Mouse (Mus musculus) midbrain, embryonic 14.5 days (tissue): Measurements from ENCODE around the gene Tmem132e. TPM values are rescaled to one million over a fixed set of nuclear protein-coding genes. Genes with fewer than 3 reads are reported as not detected.

Source experiments
- ATAC-seq: fragments of 200-750 bp; cut with Nextera tagmentation; 2 replicates; pipeline ENCODE4 v1.8.0; 2017; ENCODE audit warnings: moderate number of reproducible peaks, moderate library complexity; ENCODE audit not compliant: low FRiP score, low TSS enrichment
- DNase-seq: peaks from one replicate; pipeline ENCODE4 v3.0.0-alpha.2; 2015
- H3K27ac ChIP-seq: fragments of 300-500 bp; sonication (generic); replicated peaks from 2 replicates; pipeline ENCODE4 v1.5.1; 2014; ENCODE audit warnings: mild to moderate bottlenecking, low read depth, low read length, moderate library complexity
- H3K27me3 ChIP-seq: fragments of 300-500 bp; sonication (generic); 2 replicates; pipeline ENCODE4 v1.6.1; 2014; ENCODE audit warnings: low read length, control low read depth, mixed read lengths; ENCODE audit not compliant: control insufficient read depth, insufficient read depth
- H3K36me3 ChIP-seq: fragments of 300-500 bp; sonication (generic); 2 replicates; pipeline ENCODE4 v1.6.1; 2014; ENCODE audit warnings: low read length, control low read depth; ENCODE audit not compliant: control insufficient read depth, insufficient read depth
- H3K4me1 ChIP-seq: fragments of 300-500 bp; sonication (generic); 2 replicates; pipeline ENCODE4 v1.6.1; 2014; ENCODE audit warnings: mild to moderate bottlenecking, antibody characterized with exemption, low read length, control low read depth; ENCODE audit not compliant: control insufficient read depth, insufficient read depth
- H3K4me2 ChIP-seq: fragments of 300-500 bp; sonication (generic); 2 replicates; pipeline ENCODE4 v1.6.1; 2014; ENCODE audit warnings: mild to moderate bottlenecking, low read length, moderate library complexity
- H3K4me3 ChIP-seq: fragments of 300-500 bp; sonication (generic); replicated peaks from 2 replicates; pipeline ENCODE4 v1.5.1; 2014; ENCODE audit warnings: low read depth, low read length
- H3K9ac ChIP-seq: fragments of 300-500 bp; sonication (generic); replicated peaks from 2 replicates; pipeline ENCODE4 v1.6.1; 2014; ENCODE audit warnings: mild to moderate bottlenecking, low read length, moderate library complexity
- H3K9me3 ChIP-seq: fragments of 300-500 bp; sonication (generic); 2 replicates; pipeline ENCODE4 v1.6.1; 2016; ENCODE audit warnings: low read length, control low read depth, mixed read lengths; ENCODE audit not compliant: control insufficient read depth
- WGBS: fragments of 180-500 bp; shearing (Covaris S2); extraction: QIAGEN DNeasy Blood & Tissue Kit; methylation state at CpG from one replicate; pipeline ENCODE4 v1.1.7; 2014; 5-methylcytosine and 5-hydroxymethylcytosine counted together
- polyA plus RNA-seq: library from polyadenylated mRNA; unstranded; fragments of >200 nt; fragmentation: Nextera tagmentation; extraction: Ambion mirVana; gene quantifications from 2 replicates; pipeline ENCODE4 v1.2.1, GENCODE M21; 2014

Tmem132e gene
- polyA plus RNA-seq, 1 experiment from 2014 or later = 3.0 TPM

DNA sequence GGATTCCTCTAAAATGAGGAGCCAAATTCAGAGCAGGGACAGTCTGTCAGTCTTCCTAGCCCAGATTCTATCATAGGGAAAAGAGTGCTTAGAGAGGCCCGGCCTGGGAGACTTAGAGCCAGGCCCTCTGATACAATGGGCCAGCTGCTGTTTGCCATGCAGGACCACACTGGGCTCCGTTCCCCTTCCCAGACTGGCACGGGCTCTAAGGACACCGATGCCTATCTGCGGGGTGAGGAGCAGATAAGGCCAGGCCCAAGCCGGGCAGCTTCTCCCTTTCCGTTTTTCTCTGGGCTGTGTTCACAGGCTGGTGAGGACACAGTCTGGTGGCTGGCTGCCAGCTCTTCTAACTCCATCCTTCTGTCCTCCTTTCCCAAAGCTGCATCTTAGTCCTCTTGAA is 64.5 kb downstream of the Tmem132e start:
- Histone ChIP-seq H3K4me2 (no peak overlapping the region), H3K4me3 (no peak overlapping the region), H3K36me3 (no peaks in the 10 kb centered on the region), H3K27me3 (no peaks in the 10 kb centered on the region), H3K27ac (no peak overlapping the region), H3K9ac (no peak overlapping the region), H3K9me3 (no peaks in the 10 kb centered on the region), H3K4me1 (peaks cover 16% of the 10 kb centered on the region; the same call in 1 of the 2 replicates)
- DNase-seq (peak; percentile 49), ATAC-seq (no peak)
- 61% methylated on average over 7 of the region's 7 CpGs for WGBS

DNA sequence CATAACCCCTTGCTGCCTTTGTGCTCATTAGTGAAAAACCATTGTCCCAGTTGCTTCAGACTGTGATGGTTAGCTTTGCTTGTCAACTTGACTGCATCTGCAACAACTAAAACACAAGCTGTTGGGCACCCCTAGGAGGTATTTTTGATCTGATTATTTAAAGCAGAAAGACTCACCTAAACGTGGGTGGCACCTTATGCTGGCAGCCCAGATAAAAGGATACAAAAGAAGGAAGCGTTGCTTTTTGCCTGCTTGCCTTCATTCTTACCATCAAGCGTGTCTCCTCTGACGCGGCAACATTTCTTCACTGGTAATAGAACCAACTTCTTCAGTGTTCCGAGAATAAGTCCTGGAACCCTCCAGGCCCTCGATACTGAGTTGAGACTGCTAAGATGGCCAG is 72.6 kb downstream of the Tmem132e start:
- no peak overlapping the region for H3K9ac ChIP-seq
- 79% methylated on average over 7 of the region's 7 CpGs for WGBS
- H3K4me3 ChIP-seq = no peak overlapping the region
- no peaks in the 10 kb centered on the region for H3K27me3 ChIP-seq
- no peaks in the 10 kb centered on the region for H3K36me3 ChIP-seq
- no peaks in the 10 kb centered on the region for H3K9me3 ChIP-seq
- no peaks in the 10 kb centered on the region; the same call in 1 of the 2 replicates for H3K4me1 ChIP-seq
- DNase-seq = no peak
- H3K4me2 ChIP-seq = no peak overlapping the region
- no peak overlapping the region for H3K27ac ChIP-seq
- no peak for ATAC-seq

DNA sequence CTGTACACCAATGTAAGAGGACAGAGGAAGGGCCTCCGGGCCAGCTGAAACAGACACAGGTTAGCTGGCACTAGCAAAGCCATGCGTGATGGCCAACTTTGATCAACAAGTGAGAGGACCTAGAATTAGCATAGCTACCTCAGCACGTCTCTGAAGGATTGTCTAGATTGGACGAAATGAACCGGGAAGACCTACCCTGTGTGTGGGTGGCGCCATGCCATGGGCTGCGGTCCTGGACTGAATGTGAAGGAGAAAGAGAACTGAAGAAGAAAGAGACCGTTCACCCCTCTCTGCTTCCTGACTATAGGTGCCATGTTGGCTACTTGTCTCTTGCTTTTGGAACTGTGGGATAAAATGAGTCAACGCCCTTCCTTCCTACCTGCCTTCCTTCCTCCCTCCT is 76.8 kb downstream of the Tmem132e start:
- DNase-seq = no peak
- Histone ChIP-seq H3K9ac (no peak overlapping the region), H3K36me3 (no peaks in the 10 kb centered on the region), H3K9me3 (no peaks in the 10 kb centered on the region), H3K4me1 (no peaks in the 10 kb centered on the region; the same call in 1 of the 2 replicates), H3K4me2 (no peak overlapping the region), H3K27me3 (no peaks in the 10 kb centered on the region), H3K27ac (no peak overlapping the region), H3K4me3 (no peak overlapping the region)
- 95% methylated on average over 9 of the region's 9 CpGs for WGBS
- no peak for ATAC-seq

DNA sequence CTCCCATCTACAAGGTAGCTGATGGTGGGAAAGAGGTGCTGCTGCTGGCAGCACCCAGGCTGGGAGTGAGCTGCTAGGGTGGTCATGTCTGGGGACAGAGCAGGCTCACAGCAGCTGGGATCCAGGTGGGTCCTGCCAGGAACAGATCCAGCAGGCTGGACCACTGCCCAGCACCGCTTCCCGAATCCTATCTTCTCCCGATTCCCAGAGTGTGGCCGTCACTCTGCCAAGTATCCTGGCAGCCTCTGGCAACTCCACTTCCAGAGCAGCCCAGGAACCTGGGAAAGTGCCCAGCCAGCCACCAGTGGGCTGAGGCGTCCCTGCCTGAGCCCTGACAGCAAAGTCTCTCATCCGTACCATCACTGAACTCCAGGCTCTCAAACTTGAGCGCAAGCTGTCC is 78.5 kb downstream of the Tmem132e start:
- Histone ChIP-seq H3K4me1 (no peaks in the 10 kb centered on the region), H3K4me2 (no peak overlapping the region), H3K9ac (no peak overlapping the region), H3K4me3 (no peak overlapping the region), H3K9me3 (no peaks in the 10 kb centered on the region), H3K27ac (no peak overlapping the region), H3K27me3 (no peaks in the 10 kb centered on the region), H3K36me3 (no peaks in the 10 kb centered on the region)
- ATAC-seq (peak; percentile 17; the same call in 1 of the 2 replicates), DNase-seq (peak; percentile 61)
- WGBS = 72% methylated on average over 7 of the region's 7 CpGs

DNA sequence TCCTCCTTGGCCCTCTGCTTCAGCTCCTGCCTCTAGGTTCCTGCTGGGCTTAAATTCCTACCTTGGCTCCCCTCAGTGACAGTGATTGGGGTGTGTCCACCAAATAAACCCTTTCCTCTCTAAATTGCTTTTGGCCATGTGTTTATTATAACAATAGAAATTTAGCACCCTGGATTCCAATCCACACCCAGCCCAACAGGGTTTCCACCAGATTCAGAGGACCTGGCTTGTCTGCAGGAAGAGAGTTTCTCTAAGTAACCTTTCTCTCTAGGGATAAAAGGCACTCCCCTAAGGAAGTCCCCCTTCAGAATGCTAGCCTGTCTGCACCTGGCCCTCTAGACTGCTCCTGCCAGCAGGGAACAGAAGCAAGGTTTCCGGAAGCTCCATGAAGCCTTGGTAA is 82.4 kb downstream of the Tmem132e start:
- no peak overlapping the region for H3K4me2 ChIP-seq
- H3K4me3 ChIP-seq = no peak overlapping the region
- H3K27me3 ChIP-seq = no peaks in the 10 kb centered on the region
- no peak for DNase-seq
- H3K9me3 ChIP-seq = no peaks in the 10 kb centered on the region
- peaks cover 14% of the 10 kb centered on the region; the same call in 1 of the 2 replicates for H3K4me1 ChIP-seq
- H3K36me3 ChIP-seq = no peaks in the 10 kb centered on the region
- ATAC-seq = no peak
- H3K27ac ChIP-seq = no peak overlapping the region
- no peak overlapping the region for H3K9ac ChIP-seq
- 94% methylated on average over 1 of the region's 1 CpGs for WGBS

DNA sequence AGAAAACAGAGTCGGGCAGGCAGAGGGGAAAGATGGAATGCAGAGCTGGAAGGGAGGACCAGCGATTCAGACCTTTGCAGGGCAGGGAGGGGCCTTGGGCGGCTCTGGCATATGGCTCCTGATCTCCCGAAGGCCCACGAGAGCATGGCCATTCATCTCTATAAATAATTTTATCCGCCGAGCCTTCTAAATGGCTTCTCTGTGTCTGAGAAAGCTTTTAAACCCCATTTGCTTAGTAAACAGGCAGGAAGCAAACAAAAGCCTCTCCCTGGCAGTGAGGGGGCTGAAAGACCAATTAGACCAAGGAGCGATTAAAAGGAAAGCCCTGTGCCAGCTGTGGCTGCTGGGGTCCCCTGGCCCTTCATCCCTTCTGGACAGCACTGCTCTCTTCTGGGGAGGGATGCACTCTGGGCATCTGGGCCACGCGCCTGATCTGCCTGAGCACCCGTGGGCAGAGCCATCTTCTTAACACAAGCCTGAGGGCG is 84.5 kb downstream of the Tmem132e start:
- ATAC-seq (no peak), DNase-seq (peak; percentile 58)
- WGBS = 19% methylated on average over 12 of the region's 12 CpGs

DNA sequence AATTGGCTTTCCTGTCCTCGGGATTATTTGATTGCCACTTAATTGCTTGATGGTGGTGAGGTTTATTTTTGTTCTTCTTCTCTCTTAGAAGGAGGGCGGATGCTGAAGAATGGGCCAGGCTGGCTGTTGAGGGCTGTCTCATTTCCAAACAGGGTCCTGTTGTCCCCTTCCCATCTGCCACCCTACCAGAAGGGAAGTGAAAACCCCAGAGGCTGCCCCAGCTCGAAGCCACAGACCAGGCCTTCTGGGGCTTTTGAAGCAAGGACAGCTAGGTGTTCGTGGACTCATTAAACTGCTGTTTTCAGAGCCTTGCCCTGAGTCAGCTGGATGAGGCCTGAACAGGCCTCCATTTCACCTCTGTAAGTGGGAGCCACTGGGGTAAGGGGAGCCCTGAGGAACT is 87.4 kb downstream of the Tmem132e start:
- Histone ChIP-seq H3K9me3 (no peaks in the 10 kb centered on the region), H3K4me2 (no peak overlapping the region), H3K36me3 (no peaks in the 10 kb centered on the region), H3K4me1 (peaks cover 22% of the 10 kb centered on the region; the same call in 1 of the 2 replicates), H3K9ac (no peak overlapping the region), H3K27ac (no peak overlapping the region), H3K4me3 (no peak overlapping the region), H3K27me3 (no peaks in the 10 kb centered on the region)
- DNase-seq = no peak
- 83% methylated on average over 4 of the region's 4 CpGs for WGBS
- ATAC-seq = no peak

More for the DNA sequence above, 84.5 kb downstream of the Tmem132e start:
- Histone ChIP-seq H3K9me3 (no peaks in the 10 kb centered on the region), H3K27ac (peak overlapping the region; percentile 50), H3K9ac (no peak overlapping the region), H3K4me1 (peaks cover 14% of the 10 kb centered on the region; the same call in 1 of the 2 replicates), H3K4me3 (no peak overlapping the region), H3K27me3 (no peaks in the 10 kb centered on the region), H3K36me3 (no peaks in the 10 kb centered on the region), H3K4me2 (no peak overlapping the region)

DNA sequence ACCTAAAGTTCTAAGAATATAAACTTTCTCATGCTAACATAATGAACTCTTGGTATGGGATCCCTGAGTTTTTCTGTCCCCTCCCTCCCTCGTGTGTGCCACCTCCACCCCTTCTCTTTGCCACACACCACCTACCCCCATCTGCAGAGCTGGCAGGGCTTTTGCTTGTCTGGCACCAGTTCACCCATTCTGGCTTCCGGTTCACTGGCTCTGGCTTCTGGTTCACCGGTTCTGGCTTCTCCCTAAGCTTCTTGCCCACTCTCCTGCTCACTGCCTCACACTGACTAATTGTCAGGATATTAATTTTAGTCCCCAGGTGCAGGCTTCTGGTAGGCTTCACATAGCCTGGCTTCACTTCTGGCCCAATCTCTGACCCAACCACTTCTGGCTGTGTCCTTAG is 88.7 kb downstream of the Tmem132e start:
- Histone ChIP-seq H3K9me3 (no peaks in the 10 kb centered on the region), H3K4me2 (no peak overlapping the region), H3K9ac (no peak overlapping the region), H3K27ac (no peak overlapping the region), H3K36me3 (no peaks in the 10 kb centered on the region), H3K27me3 (no peaks in the 10 kb centered on the region), H3K4me1 (peaks cover 22% of the 10 kb centered on the region; the same call in 1 of the 2 replicates), H3K4me3 (no peak overlapping the region)
- no peak for DNase-seq
- WGBS = 90% methylated on average over 3 of the region's 3 CpGs
- ATAC-seq = no peak

DNA sequence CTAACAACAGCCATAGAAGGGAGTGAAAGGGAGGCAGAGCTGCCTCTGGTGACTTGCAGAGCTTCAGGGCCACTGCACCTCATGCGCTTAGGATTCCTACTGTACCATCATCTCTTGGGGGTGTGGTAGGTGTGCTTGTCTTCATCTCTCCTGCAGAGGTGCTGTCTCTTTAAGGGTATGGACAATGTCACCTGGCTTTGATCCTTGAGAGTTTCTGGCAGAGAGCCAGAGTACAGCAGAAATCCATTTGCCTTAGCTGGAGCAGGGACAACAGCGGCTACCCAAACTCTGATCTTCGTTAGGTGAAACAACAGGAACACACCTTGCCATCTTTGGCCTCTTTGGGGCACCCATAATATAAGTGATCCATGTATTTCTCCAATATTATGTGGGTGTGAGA is 92.2 kb downstream of the Tmem132e start:
- Histone ChIP-seq H3K4me1 (peaks cover 8% of the 10 kb centered on the region; the same call in 1 of the 2 replicates), H3K27ac (no peak overlapping the region), H3K4me3 (no peak overlapping the region), H3K9me3 (no peaks in the 10 kb centered on the region), H3K27me3 (no peaks in the 10 kb centered on the region), H3K36me3 (no peaks in the 10 kb centered on the region), H3K4me2 (no peak overlapping the region), H3K9ac (no peak overlapping the region)
- WGBS = 83% methylated on average over 3 of the region's 3 CpGs
- DNase-seq (peak; percentile 28), ATAC-seq (no peak)
